Mouse (Mus musculus): ENCODE results near the gene Tigit. TPM values are rescaled to one million over a fixed set of nuclear protein-coding genes. Genes with fewer than 3 reads are reported as not detected.

Tigit gene
- total and polyA plus RNA-seq, 2 experiments from 2014 or later: 0.17 TPM; not detected in 1

DNA sequence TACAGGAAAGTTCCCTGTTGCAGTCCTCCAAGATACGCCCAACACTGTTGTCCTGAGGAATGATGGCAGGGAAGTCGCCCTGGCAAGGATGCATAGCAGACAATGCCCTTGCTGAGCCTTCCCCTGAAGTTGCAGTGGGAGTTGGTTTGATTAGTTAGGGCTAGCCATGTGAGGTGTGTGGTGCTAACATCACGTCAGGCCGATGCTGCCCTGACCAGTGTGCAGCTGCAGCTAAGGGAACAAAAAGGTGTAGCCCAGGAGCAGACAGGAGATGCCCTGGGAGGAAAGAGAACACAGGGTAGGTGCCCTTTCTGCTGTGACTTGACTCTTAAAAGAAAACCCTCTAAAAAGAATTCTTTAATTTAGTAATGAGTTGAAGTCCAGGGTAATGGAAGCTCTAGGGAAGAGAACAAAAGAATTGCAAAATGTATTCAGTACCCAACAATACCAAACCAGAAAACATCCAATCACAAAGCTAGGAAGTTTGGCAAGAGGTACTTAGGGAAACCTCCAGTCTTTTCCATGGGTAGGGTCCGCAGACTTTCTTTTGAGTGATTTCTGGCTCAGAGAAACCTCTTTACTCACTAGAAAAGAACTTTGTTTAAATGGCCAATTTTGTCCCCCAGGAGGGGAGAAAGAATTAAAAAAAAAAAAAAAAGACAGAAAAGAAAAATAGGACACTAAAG is 40.5 kb downstream of the Tigit start:
- Histone ChIP-seq H3K27ac (ENCODE audit: low read depth, low read length) (peak overlapping the region; percentile 62), H3K4me3 (ENCODE audit: low read depth, low read length) (no peak overlapping the region), H3K4me2 (ENCODE audit: low read depth) (no peak overlapping the region), H3K4me1 (ENCODE audit: insufficient read depth) (0 out of 2 replicates have a peak, but pooled peaks cover 2% of the 10 kb centered on the region), H3K9ac (no peak overlapping the region), H3K27me3 (ENCODE audit: insufficient read depth, low read length) (no peaks in the 10 kb centered on the region), H3K36me3 (ENCODE audit: insufficient read depth) (peaks cover 17% of the 10 kb centered on the region), H3K9me3 (ENCODE audit: low read length) (no peaks in the 10 kb centered on the region)
- peak; percentile 63 for ATAC-seq
- no peak for DNase-seq
- no peak for TF ChIP-seq CTCF (IDR thresholded peaks at IDR 0.05; ENCODE audit: low read depth)
- 26% methylated on average over 5 of the region's 5 CpGs for WGBS

DNA sequence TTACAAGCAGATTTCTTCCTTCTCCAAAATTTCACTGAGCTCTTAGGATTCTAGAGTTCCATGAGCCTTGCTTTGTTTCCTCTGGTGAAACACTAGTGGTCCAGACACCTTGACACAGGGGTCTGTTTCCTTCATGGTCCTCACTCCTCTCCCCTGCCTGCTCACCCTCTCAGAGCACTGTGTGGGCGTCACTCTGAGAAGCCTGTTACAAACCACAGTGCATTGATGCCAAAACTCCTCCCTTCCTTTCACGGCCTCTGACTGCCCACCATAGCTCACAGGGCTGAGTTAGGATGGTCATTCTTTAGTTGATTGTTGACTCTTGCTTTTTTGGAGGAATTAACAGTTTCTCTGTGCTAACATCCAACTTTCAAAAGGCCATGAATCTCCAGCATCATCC is 43.6 kb downstream of the Tigit start:
- H3K9ac ChIP-seq: no peak overlapping the region
- H3K27ac ChIP-seq (ENCODE audit: low read depth, low read length): no peak overlapping the region; the same call in 1 of the 2 replicates
- H3K4me3 ChIP-seq (ENCODE audit: low read depth, low read length): no peak overlapping the region
- TF ChIP-seq CTCF (IDR thresholded peaks at IDR 0.05; ENCODE audit: low read depth): no peak
- no peaks in the 10 kb centered on the region for H3K27me3 ChIP-seq (ENCODE audit: insufficient read depth, low read length)
- DNase-seq (no peak), ATAC-seq (peak; percentile 45; the same call in 1 of the 2 replicates)
- WGBS: 16% methylated on average over 2 of the region's 2 CpGs
- no peak overlapping the region for H3K4me2 ChIP-seq (ENCODE audit: low read depth)
- 0 out of 2 replicates have a peak, but pooled peaks cover 2% of the 10 kb centered on the region for H3K4me1 ChIP-seq (ENCODE audit: insufficient read depth)
- H3K9me3 ChIP-seq (ENCODE audit: low read length): no peaks in the 10 kb centered on the region
- H3K36me3 ChIP-seq (ENCODE audit: insufficient read depth): peaks cover 5% of the 10 kb centered on the region; the same call in 1 of the 2 replicates

DNA sequence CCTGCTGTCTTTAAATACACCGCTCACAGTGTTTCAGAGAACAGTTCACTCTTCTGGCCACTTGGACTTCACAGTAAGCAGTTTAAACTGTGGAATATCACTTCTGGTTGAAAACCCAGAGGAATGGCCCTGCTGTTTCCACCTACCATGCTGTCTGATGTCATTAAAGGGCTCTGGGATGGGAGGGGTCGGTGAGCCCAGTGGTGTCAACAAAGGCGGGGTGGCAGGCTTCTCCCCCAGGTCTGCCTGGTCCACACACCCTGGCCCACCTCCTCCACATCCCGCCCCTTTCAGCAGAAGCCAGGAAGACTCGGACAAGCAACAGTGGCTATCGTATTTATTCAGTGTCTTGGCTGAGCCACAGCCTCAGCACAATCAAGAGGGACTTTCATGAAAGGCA is 44.7 kb downstream of the Tigit start:
- no peak for TF ChIP-seq CTCF (IDR thresholded peaks at IDR 0.05; ENCODE audit: low read depth)
- WGBS: 30% methylated on average over 6 of the region's 6 CpGs
- 0 out of 2 replicates have a peak, but pooled peaks cover 2% of the 10 kb centered on the region for H3K4me1 ChIP-seq (ENCODE audit: insufficient read depth)
- H3K27ac ChIP-seq (ENCODE audit: low read depth, low read length): no peak overlapping the region
- no peak overlapping the region for H3K4me2 ChIP-seq (ENCODE audit: low read depth)
- ATAC-seq (no peak), DNase-seq (no peak)
- no peaks in the 10 kb centered on the region for H3K9me3 ChIP-seq (ENCODE audit: low read length)
- H3K4me3 ChIP-seq (ENCODE audit: low read depth, low read length): no peak overlapping the region
- H3K27me3 ChIP-seq (ENCODE audit: insufficient read depth, low read length): no peaks in the 10 kb centered on the region
- H3K36me3 ChIP-seq (ENCODE audit: insufficient read depth): peaks cover 5% of the 10 kb centered on the region; the same call in 1 of the 2 replicates
- H3K9ac ChIP-seq: no peak overlapping the region

DNA sequence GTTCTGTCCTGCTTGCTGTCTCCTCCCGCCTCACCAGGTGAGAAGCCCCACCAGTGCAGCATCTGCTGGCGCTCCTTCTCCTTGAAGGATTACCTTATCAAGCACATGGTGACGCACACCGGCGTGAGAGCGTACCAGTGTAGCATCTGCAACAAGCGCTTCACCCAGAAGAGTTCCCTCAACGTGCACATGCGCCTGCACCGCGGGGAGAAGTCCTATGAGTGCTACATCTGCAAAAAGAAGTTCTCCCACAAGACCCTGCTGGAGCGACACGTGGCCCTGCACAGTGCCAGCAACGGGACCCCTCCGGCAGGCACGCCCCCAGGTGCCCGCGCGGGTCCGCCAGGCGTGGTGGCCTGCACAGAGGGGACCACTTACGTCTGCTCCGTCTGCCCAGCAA is 45.7 kb downstream of the Tigit start:
- 95% methylated on average over 23 of the region's 23 CpGs for WGBS
- no peak for ATAC-seq

DNA sequence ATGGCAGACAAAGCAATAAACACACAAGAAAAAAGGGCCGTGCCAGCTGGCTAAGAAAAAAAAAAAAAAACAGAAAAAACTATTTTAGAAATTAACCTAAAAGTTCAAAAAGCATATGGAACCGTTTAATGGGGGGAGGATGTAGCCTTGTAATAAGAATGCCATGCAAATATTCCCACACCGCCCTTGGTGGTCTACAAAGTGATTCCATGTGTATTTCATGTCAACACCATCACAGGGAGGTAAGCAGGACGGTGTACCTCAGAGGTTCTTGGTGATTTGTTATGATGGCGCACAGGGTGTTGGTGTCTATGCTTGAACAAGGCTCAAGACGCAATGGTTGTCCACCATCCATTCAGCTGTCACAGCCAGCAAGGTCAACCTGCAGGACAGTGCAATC is 46.6 kb downstream of the Tigit start:
- ATAC-seq (no peak), DNase-seq (no peak)
- Histone ChIP-seq H3K27me3 (ENCODE audit: insufficient read depth, low read length) (no peaks in the 10 kb centered on the region), H3K27ac (ENCODE audit: low read depth, low read length) (no peak overlapping the region), H3K36me3 (ENCODE audit: insufficient read depth) (peaks cover 9% of the 10 kb centered on the region; the same call in 1 of the 2 replicates), H3K4me2 (ENCODE audit: low read depth) (no peak overlapping the region), H3K4me3 (ENCODE audit: low read depth, low read length) (no peak overlapping the region), H3K4me1 (ENCODE audit: insufficient read depth) (0 out of 2 replicates have a peak, but pooled peaks cover 2% of the 10 kb centered on the region), H3K9me3 (ENCODE audit: low read length) (no peaks in the 10 kb centered on the region), H3K9ac (no peak overlapping the region)
- TF ChIP-seq CTCF (IDR thresholded peaks at IDR 0.05; ENCODE audit: low read depth): no peak
- WGBS: 96% methylated on average over 6 of the region's 6 CpGs

More for the DNA sequence above, 45.7 kb downstream of the Tigit start:
- no peak overlapping the region for H3K4me2 ChIP-seq (ENCODE audit: low read depth)
- TF ChIP-seq CTCF (IDR thresholded peaks at IDR 0.05; ENCODE audit: low read depth): no peak
- no peak overlapping the region for H3K4me3 ChIP-seq (ENCODE audit: low read depth, low read length)
- no peak overlapping the region for H3K9ac ChIP-seq
- H3K27ac ChIP-seq (ENCODE audit: low read depth, low read length): no peak overlapping the region
- no peak for DNase-seq
- H3K4me1 ChIP-seq (ENCODE audit: insufficient read depth): 0 out of 2 replicates have a peak, but pooled peaks cover 2% of the 10 kb centered on the region
- H3K9me3 ChIP-seq (ENCODE audit: low read length): no peaks in the 10 kb centered on the region
- H3K27me3 ChIP-seq (ENCODE audit: insufficient read depth, low read length): no peaks in the 10 kb centered on the region
- peaks cover 5% of the 10 kb centered on the region; the same call in 1 of the 2 replicates for H3K36me3 ChIP-seq (ENCODE audit: insufficient read depth)

DNA sequence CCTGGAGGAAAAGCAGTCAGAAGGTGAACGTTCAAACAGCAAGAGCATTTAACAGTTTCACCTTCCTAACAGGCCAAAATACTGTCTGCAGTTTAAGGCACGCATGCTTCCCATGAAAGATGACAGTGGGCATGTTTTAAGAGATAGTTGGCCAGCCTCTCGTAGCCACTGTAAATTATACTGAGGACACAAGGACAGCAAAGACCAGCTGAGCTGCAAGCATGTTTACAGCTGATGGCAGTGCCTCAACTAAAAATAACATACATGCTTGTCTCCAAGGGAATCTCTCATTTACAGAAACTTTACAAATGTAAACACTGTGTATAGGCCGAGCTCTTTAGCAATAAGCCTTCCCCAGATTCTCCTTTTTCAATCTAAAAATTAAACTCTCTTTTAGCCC is 47.6 kb downstream of the Tigit start:
- Histone ChIP-seq H3K9ac (no peak overlapping the region), H3K4me2 (ENCODE audit: low read depth) (no peak overlapping the region), H3K4me3 (ENCODE audit: low read depth, low read length) (no peak overlapping the region), H3K27ac (ENCODE audit: low read depth, low read length) (no peak overlapping the region), H3K36me3 (ENCODE audit: insufficient read depth) (peaks cover 9% of the 10 kb centered on the region; the same call in 1 of the 2 replicates), H3K9me3 (ENCODE audit: low read length) (no peaks in the 10 kb centered on the region), H3K4me1 (ENCODE audit: insufficient read depth) (0 out of 2 replicates have a peak, but pooled peaks cover 2% of the 10 kb centered on the region), H3K27me3 (ENCODE audit: insufficient read depth, low read length) (no peaks in the 10 kb centered on the region)
- TF ChIP-seq CTCF (IDR thresholded peaks at IDR 0.05; ENCODE audit: low read depth): no peak
- no peak for DNase-seq
- ATAC-seq: no peak
- WGBS: 79% methylated on average over 4 of the region's 4 CpGs

DNA sequence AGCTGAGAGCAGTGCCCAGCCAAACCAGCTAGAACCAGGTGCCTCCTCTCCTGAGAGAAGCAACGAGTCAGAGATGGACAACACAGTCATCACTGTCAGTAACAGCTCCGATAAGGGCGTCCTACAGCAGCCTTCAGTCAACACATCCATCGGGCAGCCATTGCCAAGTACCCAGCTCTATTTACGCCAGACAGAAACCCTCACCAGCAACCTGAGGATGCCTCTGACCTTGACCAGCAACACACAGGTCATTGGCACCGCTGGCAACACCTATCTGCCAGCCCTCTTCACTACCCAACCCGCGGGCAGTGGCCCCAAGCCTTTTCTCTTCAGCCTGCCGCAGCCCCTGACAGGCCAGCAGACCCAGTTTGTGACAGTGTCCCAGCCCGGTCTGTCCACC is 53.6 kb downstream of the Tigit start:
- no peak overlapping the region for H3K9ac ChIP-seq
- no peak overlapping the region for H3K4me2 ChIP-seq (ENCODE audit: low read depth)
- H3K27ac ChIP-seq (ENCODE audit: low read depth, low read length): no peak overlapping the region
- no peak overlapping the region for H3K4me3 ChIP-seq (ENCODE audit: low read depth, low read length)
- no peak for TF ChIP-seq CTCF (IDR thresholded peaks at IDR 0.05; ENCODE audit: low read depth)
- WGBS: 95% methylated on average over 10 of the region's 10 CpGs
- H3K36me3 ChIP-seq (ENCODE audit: insufficient read depth): peaks cover 31% of the 10 kb centered on the region
- ATAC-seq: no peak
- H3K4me1 ChIP-seq (ENCODE audit: insufficient read depth): no peaks in the 10 kb centered on the region
- DNase-seq: no peak
- no peaks in the 10 kb centered on the region for H3K9me3 ChIP-seq (ENCODE audit: low read length)
- no peaks in the 10 kb centered on the region for H3K27me3 ChIP-seq (ENCODE audit: insufficient read depth, low read length)

Measured in forebrain, postnatal 0 days (tissue).